Mouse (Mus musculus): ENCODE measurements around the gene Lrrc4.

DNA sequence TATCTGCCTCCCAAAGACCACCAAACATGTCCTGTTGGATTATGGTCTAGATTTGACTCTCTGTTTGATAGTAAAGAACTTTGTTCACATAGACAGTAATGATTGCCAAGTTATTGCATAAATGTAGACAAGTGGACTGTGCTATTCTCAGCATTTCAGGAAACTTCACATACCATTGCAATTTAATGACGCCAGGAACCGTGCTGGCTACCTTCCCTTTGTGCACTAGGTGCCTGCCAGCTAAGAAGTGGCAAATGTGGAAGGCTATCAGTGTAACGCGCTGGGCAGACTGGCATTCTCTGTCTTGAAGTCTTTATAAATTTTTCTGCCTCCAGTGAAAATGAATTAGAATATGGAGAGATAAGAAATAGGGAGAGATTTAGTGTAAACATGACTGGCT is 151.0 kb downstream of the Lrrc4 start:
- TF ChIP-seq CTCF (IDR thresholded peaks at IDR 0.05; ENCODE audit: insufficient read depth, low read depth, low read length) (no peak), POLR2A (IDR thresholded peaks at IDR 0.05; ENCODE audit: insufficient read depth, low read depth, low read length) (no peak)
